Mouse (Mus musculus) heart, adult 8-10 months (tissue): Measurements from ENCODE around the gene Gm11114. TPM values are rescaled to one million over a fixed set of nuclear protein-coding genes. Genes with fewer than 3 reads are reported as not detected.

ENCODE experiments used
- DNase-seq: peaks from one replicate; pipeline ENCODE4 v3.0.0; 2022; ENCODE audit warnings: low spot score
- total RNA-seq, 4 experiments: library from RNA; stranded (reverse); gene quantifications; 2 replicates each; pipeline ENCODE4 v1.2.4; 2022

Gm11114 gene
- total RNA-seq, result not detected

DNA sequence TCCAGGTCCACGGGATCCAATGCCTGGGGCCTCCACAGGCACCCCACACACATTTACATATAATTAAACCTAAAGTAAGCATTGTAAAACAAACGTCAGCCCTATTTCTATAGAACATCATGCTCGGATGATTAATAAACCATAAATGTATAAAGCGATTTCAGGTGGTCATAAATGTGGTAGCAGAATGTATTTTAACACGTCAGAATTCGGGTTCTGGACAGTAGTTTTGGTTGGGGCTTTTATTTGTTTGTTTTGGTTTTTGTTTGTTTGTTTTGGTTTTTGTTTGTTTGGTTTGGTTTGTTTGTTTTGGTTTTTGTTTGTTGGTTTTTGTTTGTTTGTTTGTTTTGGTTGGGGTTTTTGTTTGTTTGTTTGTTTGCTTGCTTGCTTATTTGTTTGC, at the start of gene Gm11114:
Gene Gm11114, plus strand, starts transcription at position 301 of the 400 bp plus-strand sequence.
- DNase-seq, result no peak

DNA sequence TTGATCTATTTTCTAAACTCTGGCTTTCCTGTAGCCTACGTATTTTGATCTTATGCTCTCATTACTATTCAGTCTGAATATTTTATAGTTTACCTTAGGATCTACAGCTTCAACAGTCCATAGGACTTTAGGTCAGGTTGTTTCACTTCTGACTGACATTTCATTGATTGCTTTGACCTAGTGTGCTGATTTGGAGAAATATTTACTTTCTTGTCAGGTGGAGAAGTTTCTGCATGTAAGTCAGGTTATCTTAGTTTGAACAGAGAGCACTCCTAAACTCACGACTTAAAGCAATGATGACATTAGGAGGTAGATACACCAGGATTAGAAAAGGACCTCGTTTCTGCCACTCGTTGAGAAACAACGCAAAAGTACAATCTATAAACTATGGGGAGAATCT, 45.7 kb upstream of the Gm11114 start:
- no peak for DNase-seq

DNA sequence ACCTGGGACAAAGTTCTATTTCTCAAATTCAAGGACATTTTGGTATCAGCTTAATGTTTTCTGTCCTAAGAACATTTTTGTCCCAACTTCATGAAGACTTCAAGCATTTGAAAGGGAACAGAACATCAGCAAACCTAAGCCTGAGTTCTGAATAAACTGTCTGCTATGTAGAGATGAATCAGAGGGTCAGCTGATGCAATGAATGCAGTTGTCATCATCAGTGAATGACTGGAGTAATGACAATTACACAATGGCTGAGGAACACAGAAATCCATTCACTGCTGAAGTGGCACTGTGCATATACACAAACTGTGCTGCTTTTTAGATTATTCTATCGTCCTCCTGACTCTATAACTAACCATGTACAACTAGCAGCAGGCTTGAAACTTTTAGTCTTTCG, 38.5 kb upstream of the Gm11114 start:
- no peak for DNase-seq

DNA sequence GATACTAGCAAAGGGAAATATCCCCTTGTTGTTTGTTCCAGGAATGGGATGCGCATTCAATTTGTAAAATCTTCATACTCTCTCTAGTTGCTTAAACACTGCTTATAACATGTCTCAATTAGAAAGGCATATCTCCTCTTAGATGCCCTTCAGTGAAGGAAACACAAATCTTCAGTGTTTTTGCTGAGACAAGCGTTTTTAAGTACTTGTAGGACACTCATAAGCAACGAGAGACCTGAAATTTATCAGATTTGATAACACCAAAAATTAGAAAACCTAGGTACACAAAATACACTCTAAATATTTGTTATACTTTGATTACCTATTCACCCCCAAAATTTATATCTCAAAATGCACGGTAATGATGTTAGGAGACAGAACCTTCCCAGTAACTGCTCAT, 9.7 kb upstream of the Gm11114 start:
- DNase-seq, result no peak

DNA sequence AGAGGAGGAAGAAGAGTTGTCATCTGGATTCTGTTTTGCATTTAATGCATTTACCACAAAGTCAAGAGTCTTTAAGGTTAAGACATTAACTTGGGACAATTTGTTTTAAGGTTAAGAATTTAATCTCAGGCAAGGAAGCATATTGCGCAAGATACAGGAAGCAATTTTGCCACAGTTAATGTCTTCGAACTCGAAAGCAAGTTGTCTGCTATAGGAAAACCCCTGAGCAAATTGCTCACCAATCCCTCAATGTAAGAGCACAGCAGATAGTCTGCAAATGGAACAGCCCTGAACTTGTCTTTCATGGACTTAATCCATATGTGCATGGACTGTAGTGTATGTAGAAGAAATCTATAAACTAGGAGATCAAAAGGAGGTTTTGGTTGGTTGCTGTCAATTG, 9.2 kb upstream of the Gm11114 start:
- no peak for DNase-seq

DNA sequence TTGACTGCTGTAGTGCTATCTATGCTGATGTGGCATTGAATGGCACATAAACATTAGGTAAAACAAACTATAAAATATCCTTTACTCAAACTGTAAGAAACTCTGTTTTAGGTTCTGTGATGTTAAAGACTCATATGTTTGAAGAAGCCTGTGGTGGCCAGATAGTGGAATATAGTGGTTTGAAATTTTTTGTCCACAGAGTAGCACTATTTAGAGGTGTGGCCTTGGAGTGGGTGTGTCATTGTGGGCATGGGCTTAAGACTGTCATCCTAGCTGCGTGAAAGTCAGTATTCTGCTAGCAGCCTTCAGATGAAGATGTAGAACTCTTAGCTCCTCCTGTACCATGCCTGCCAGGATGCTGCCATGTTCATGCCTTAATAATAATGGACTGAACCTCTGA, 3.5 kb downstream of the Gm11114 start:
- DNase-seq, result no peak

DNA sequence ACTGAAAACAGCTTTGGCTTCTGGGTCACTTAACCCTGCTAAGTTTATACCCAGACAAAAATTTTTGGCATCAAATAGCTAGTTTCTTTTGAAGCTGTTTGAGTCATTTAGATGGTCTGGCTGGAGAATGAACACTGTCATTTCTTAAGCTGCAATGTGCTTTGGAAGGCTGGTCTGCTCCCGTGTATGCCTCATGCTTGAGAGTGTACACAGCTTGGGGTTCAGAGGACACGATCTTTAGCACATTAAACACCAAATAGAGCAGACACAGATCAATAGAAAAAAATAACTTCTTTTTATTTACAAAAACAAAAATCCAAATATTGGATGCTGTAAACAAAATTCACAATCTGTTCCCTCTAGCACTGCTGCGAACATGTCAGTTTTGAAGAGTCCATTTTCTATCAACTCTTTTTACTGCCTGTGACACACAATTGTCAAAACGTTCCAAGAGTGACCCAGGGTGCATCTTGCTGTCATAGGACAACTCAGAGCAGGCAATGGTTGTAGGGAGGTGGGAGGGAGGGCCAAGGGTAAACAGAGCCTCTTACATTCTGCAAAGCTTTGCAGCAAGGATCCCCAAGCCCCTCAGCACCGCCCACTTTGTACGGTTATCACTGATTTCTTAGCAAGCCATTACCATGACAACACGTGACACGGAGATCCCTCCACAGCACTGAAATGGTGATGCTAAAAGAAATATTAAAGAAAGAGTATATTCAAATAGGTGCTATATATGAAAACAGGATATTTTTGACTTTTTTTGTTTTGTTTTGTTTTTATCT, 7.8 kb downstream of the Gm11114 start:
- DNase-seq, result no peak

DNA sequence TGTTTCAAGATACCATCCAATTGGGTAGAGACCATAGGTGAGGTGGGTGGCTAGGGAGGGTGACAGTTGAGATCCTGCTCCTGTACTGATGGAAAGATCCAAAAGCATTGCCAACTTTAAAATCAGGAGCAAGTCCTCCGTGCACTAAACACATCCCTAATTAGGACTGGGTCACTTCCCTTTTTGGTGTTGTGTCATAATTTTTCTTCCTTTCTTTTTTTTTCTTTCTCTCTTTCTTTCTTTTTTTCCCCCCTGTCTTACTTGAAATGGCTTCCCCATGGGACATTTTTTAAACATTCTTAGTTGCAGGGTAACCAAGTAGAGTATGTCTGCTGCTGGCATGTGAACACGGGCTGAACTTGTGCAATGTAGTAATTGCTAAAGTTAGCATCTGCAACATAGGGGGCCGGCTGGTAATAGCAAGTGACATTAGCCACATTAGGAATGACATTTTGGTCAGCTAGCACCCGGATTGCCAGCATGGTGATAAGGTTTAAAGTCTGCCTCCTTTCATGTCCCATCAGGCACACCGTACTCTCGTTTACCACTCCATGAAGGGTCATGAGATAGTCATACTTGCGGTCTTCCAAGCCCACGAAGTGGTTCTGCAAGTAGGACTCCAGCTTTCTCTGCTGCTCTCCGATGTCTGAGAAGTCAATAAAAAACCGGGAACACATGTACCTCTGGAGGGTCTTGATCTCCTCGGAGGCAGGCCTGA, 11.7 kb downstream of the Gm11114 start:
- peak; percentile 31 for DNase-seq

DNA sequence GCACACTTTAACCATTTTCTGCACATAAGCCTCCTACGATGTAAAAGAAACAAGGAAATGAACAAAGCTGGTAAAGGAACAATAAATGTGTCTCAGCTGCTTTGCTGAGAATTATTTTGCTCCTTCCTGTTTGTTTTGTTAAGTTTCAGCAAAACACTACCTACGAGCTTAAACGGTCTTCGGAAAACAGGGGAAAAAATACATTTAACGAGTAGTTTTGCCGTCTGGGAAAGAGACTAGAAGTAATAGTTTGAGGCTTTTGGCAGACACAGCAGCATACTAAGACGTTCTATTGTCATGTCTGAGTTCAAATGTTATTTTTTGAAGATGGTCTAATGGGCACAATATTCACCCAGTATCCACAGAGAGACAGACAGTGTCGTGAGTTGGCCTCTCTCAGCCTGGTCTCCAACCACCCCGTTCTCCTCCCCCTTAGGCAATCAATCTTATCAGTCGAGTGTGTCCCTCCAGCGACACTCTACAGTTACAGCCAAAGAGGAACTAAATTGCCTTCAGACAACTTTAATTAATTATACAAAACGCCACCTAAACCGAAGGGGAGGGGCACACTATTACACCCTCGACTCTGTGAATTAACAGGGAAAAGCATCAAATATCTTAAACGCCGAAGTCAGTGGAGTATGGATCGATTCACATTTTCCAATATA, 12.8 kb downstream of the Gm11114 start:
- peak; percentile 33 for DNase-seq

DNA sequence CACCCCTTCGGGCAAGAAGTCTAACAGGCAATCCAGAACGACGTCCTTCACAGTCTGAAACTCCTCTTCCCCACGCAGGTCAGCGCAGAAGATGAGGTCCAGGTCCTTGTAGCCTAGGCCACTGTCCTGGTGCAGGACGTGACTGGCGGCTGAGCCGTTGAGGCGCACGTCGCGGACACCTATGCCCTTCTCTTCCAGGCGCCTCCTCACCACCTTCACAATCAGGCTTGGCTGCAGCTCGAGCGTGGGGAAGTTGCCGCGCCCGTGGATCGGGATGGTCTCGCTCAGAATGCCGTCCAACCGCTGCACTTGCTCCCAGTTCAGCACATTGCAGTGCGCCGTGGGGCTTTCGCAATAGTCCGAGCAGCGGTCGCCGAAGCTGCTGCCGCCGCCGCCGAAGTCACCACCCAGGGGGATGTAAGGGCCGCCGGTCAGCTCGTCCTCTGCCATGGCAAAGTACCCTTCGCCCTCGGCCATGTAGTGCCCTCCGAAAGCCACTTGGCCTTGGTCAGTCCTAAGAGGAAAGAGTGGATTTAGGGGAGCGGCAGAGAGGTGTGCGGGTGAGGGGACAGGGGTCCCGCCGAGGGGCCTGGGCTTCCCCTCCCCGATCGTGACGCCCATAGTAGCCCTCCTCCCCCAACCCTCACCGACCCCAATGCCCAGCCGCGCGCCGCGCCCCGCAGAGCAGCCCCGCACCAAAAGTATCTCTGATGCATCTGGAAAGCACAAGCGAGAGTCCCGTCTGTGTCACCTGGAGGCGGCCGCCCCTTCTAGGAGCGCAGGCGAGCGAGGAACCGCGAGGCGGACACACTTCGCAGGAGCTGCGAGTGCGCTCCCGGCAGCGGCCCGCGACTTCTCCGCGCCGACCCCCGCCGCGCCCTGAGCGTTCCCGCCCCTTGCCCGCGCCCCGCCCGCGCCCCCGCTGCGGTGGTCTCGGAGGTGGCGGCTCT, 14.0 kb downstream of the Gm11114 start:
- peak; percentile 47 for DNase-seq

DNA sequence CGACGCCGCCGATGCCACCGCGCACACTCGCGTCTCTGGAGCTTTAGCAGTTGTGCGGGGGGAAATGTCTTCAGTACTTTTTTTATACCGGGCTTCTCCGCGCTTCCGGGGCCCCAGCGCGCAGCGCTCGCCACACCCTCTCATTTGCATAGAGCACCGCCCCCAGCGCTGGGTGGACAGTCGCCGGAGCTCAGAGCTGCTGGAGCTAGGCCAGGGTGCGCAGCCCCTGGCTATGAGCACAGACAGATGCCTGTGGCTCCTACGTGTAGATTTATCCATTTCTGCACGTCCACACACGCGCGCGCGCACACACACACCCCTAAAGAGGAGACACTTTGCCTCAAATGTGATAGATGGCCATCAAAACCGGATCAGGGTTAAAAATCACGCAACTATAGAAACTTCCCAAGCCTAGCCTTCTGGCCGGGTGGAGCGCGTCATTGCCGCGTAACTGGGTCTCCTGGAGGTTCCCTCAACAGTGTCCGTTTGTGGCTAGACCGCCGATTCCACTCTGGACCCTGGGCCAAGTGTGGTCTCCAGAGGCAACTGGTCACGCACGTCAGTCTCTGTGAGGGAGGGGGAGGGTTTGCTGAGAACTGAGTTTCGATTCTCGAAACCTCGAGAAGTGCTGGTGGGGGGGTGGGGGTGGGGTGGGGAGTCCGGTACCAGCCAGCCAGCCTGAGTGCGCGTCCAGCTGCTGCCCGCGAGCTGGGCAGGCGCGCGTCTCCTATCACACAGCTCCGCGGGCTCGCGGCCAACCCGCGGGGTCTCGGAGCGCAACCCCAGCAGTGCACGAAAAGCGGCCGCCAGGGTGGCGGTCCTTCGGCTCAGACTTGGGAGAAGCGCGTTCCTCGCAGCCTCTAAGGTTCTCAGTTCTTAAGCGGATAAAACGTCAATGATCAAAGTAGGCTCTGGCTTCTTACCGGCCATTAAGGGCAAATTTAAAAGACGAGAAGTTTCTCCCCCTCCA, 15.0 kb downstream of the Gm11114 start, which contains the start of gene Tent5a:
Gene Tent5a, minus strand, starts transcription at position 107 of the 970 bp plus-strand sequence.
- DNase-seq, result peak; percentile 77

DNA sequence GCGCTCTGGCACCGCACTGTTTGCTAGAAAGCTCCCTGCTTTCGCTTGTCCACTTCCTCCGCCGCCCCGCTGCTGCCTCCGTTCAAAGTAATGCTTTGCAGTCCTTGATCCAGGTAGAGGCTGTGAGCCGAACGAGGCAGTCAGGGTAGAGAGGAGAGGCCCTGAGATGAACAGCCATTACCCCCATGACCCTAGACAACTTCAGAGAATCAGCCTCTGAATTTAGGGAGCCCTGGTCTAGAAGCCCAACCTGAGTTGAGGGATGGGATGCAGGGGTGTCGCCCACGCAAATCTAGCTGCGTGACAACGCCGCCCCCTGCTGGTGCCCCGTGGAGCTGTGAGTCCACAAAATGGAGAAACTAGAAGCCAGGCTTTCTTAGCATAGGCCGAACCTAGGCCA, 15.7 kb downstream of the Gm11114 start:
- peak; percentile 90 for DNase-seq

DNA sequence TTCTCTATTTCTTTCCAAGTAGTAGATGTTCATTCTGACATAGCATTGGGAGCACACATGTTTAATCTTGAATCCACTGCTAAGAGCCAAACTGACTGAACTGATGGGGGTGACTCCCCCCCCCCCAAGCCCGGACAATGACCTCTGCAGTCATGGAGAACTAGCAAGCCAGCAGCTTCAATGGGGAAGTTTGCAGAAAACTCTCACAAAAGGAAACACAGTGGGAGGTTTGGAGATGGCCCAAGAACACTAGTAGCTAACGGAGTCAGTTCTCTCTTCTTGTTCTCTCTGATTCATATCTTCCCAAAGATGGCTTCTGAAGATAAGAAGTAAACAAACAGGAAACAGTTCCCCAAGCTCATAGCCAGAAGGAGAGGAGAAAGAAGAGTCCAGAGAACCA, 18.9 kb downstream of the Gm11114 start:
- peak; percentile 44 for DNase-seq

DNA sequence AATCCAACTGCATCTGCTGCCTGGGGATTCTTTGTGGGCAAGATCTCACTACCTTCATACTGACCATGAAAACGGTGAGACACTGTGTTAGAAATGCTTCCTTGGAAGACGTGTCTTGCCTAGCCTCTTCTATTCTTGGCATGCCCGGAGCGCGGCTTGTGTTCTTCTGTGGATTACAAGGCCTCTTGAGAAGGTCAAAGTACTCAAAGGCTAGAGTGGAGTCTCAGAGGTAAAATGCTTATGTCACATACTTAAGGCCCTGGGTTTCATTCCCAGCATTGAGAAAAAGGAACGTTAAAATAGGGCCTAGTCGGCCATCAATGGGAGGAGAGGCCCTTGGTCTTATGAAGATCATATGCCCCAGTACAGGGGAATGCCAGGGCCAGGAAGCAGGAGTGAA, 23.5 kb downstream of the Gm11114 start:
- no peak for DNase-seq

DNA sequence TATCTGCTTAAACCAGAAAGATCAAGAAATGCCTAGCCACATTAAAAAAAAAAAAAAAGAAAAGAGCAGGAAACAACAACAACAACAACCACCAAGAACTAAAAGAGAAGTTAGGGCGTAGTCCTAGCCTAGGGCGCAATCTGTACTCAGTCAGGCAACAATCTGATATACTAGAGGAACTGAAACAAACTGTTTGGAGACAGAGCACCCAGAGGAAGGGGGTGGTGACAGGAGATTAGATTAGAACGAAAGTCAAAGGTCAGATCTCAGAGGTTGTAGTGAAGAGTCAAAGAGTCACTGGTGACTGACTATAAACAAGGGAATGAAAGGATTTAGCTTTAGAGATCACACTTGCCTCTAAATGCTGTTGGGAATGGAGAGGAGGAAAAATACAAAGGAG, 27.7 kb downstream of the Gm11114 start:
- DNase-seq, result peak; percentile 23

DNA sequence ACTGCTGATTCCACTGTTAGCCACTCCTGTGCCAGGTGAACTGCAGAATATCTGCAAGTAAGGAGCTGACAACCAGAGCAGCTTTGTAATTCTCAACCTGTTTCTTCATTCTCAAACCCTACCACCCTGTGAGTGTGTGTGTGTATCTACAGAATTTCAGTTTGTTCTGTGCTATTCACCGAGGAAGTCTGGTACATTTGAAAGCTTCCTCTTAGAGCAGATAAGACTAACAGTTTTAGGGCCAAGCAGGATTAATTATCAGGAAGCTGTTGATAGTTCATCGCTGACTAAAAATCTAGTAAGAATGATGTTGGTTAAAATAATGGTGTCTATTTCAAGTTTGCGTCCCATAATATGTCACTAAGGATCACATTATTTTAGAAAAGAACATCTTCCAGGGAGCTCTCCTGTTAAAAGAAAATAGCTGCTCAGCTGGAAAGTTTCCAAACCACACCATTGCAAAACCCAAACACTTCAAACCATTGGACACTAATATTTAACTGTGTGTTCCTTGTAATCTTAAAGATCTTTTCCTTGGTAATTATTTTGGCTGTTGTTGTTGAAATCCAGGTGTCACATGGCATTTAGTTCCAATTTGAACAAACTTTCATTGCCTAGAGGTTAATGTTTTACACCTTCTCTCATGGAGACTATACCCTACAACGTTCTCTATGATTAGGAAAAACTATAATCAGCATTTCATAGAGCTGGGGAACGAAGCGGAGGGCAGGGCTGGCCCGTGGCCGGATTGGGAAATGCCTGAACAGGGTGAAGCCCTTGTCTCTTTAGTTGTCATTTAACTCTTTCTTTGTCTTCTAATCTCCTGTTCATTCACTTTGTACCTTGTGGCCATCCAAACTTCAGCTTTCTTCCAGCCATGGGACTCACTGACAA, 30.6 kb downstream of the Gm11114 start:
- DNase-seq, result peak; percentile 46

DNA sequence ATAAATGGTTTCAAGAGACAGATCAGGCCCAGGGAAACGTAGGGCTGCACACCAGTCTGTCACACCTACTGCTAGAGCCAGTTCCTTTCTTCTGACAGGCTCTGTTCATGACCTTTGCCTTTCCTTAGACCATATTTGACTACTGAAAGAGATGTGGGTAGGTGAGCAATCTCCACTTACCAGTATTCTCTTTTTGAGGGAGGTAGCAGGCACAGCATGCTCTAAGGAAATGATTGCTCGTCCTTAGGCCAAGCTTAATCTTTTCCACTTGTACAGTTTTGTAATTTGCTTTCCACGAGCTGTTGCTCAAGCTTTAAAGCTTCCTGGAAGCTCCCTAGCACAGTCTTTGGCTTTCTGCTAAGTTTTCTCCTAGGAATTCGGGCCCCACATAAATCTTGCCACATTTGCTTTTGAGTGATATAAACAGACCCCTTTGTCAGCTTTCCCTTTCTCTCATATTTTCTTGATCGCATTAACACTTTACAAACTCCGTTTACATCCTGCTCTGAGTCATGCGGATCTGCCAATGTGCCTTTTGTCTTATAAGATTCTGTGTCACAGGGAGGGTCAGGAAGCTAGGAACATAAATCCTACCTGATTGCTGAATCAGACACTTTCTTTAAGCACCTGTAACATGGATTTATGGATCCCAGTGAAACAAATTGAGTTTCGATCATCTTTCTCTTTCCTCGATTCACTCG, 35.4 kb downstream of the Gm11114 start:
- DNase-seq, result no peak

DNA sequence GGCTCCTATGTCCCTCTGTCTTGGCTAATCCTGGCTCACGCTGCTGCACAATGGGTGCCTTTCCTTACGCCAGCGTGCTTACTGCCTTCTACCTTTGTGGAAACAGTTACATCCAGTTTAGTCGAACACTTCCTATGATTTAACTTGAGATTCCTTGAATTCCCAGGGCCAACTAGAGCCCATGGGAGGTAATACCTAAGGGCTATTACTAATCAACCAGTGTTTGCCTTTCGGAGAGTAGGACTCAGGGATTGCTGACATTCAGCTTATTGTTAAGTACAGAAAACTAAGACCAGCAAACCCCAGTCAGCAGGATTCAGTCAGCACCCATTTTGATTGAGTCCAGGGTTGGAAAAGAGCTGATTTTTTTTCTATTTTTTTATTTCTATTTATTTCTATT, 43.0 kb downstream of the Gm11114 start:
- no peak for DNase-seq
